Mouse (Mus musculus) subcutaneous adipose tissue, adult 2 months (tissue): ENCODE data around the gene Sall4. TPM values are rescaled to one million over a fixed set of nuclear protein-coding genes. Genes with fewer than 3 reads are reported as not detected.

Experiments
- polyA plus RNA-seq: library from polyadenylated mRNA; depleted of rRNA; stranded (reverse); fragments of >200 nt; gene quantifications from 2 replicates; pipeline ENCODE4 v1.2.3, GENCODE M21; 2012; ENCODE audit warnings: low replicate concordance; rRNA removed

Gene Sall4
- not detected in 2 replicates for polyA plus RNA-seq

GRCm38 (mm10) chr2:168767582-168767981 lies at the start of gene Sall4:
Gene Sall4, minus strand, starts transcription at chr2:168767943.

GRCm38 (mm10) chr2:168742059-168742627 lies 25.6 kb downstream of the Sall4 start, which contains the start of gene Atp9a:
Gene Atp9a, minus strand, starts transcription at chr2:168742409.

Other genes with a start within 250 kb of the Sall4 start
- 2.4 and 6.9 TPM in 2 replicates for gene Nfatc2, start 166.3 kb downstream of the Sall4 start, polyA plus RNA-seq
- gene Atp9a, start 25.5 kb downstream of the Sall4 start, polyA plus RNA-seq: 103 and 218 TPM in 2 replicates
- 20.3 and 27.7 TPM in 2 replicates for gene Zfp64, start 187.6 kb upstream of the Sall4 start, polyA plus RNA-seq